Mouse (Mus musculus) ES-E14 (cell line): ENCODE measurements around the gene Plxna2. TPM values are rescaled to one million over a fixed set of nuclear protein-coding genes. Genes with fewer than 3 reads are reported as not detected.

Experiments used
- DNase-seq: peaks from one replicate; pipeline ENCODE4 v3.0.0-alpha.2; 2013; ENCODE audit warnings: low read depth, low spot score
- H3K27ac ChIP-seq: 2 replicates; pipeline ENCODE4 v1.5.1; 2012; ENCODE audit warnings: low read depth, mild to moderate bottlenecking, low read length, moderate library complexity, mixed read lengths; ENCODE audit not compliant: poor library complexity, insufficient read depth, severe bottlenecking
- H3K36me3 ChIP-seq: 2 replicates; pipeline ENCODE4 v1.6.1; 2012; ENCODE audit warnings: mild to moderate bottlenecking, low read length, moderate library complexity, mixed read lengths; ENCODE audit not compliant: control insufficient read depth, poor library complexity, insufficient read depth, severe bottlenecking
- H3K4me1 ChIP-seq, 2 experiments: fragments of 150-350 bp in 1 of 2; sonication (generic) in 1 of 2; 2 replicates each; pipeline ENCODE4 v1.6.1; 2012; ENCODE audit warnings: low read length in 2 of 2, mild to moderate bottlenecking in 1 of 2, mixed read lengths in 1 of 2; ENCODE audit not compliant: control insufficient read depth in 2 of 2, insufficient read depth in 2 of 2, poor library complexity in 1 of 2
- H3K4me3 ChIP-seq, 2 experiments: fragments of 150-350 bp in 1 of 2; sonication (generic) in 1 of 2; 2 replicates each; pipeline ENCODE4 v1.5.1; 2012; ENCODE audit warnings: low read length in 2 of 2, low read depth in 1 of 2, mild to moderate bottlenecking in 1 of 2, mixed read lengths in 1 of 2; ENCODE audit not compliant: insufficient read depth in 1 of 2, poor library complexity in 1 of 2, severe bottlenecking in 1 of 2
- H3K9ac ChIP-seq: 2 replicates; pipeline ENCODE4 v1.6.1; 2012; ENCODE audit warnings: low read depth, mild to moderate bottlenecking, low read length, mixed read lengths; ENCODE audit not compliant: poor library complexity, insufficient read depth, severe bottlenecking
- H3K9me3 ChIP-seq: fragments of 150-350 bp; sonication (generic); 2 replicates; pipeline ENCODE4 v1.6.1; 2012; ENCODE audit warnings: low read depth, mild to moderate bottlenecking, low read length; ENCODE audit not compliant: control insufficient read depth, insufficient read depth
- CHD2 ChIP-seq: IDR thresholded peaks from 2 replicates; pipeline ENCODE4 v1.6.1; 2014; ENCODE audit warnings: mild to moderate bottlenecking, low read depth, low read length, inconsistent platforms
- HCFC1 ChIP-seq: IDR thresholded peaks from 2 replicates; pipeline ENCODE4 v1.6.1; 2012; ENCODE audit warnings: low read length, inconsistent platforms, borderline replicate concordance; ENCODE audit not compliant: insufficient read depth
- MAFK ChIP-seq: IDR thresholded peaks from 2 replicates; pipeline ENCODE4 v1.6.1; 2014; ENCODE audit warnings: mild to moderate bottlenecking, low read depth, low read length, inconsistent platforms; ENCODE audit not compliant: insufficient read depth
- ZC3H11A ChIP-seq: IDR thresholded peaks from 2 replicates; pipeline ENCODE4 v1.6.1; 2012; ENCODE audit warnings: low read depth, mild to moderate bottlenecking, inconsistent platforms, low read length, borderline replicate concordance
- ZNF384 ChIP-seq: IDR thresholded peaks from 2 replicates; pipeline ENCODE4 v1.6.1; 2012; ENCODE audit warnings: low read depth, low read length, inconsistent platforms
- in situ Hi-C, 2 experiments: fragments of 600-800 bp; cut with MboI; formaldehyde crosslinking; loops; one replicate each; pipeline ENCODE4 v1.15.1; 2025; ENCODE audit warnings: low sequenced_read_pairs in 2 of 2, inconsistent platforms in 1 of 2; ENCODE audit not compliant: unreplicated experiment in 2 of 2
- total RNA-seq: library from RNA; depleted of rRNA; stranded (reverse); fragments of 300-350 nt; gene quantifications from 2 replicates; pipeline ENCODE4 v1.2.3, GENCODE M21; 2012

Plxna2 gene
- total RNA-seq, 1 experiment: 3.9 TPM

GRCm38 (mm10) chr1:194704171-194704855 lies 86.3 kb downstream of the Plxna2 start:
- Histone ChIP-seq H3K4me1 (no peaks in the 10 kb centered on the region), H3K9me3 (no peaks in the 10 kb centered on the region), H3K27ac (no peak overlapping the region), H3K4me3 (no peak overlapping the region), H3K36me3 (no peaks in the 10 kb centered on the region), H3K9ac (no peak overlapping the region)
- TF ChIP-seq ZNF384: no peak
- TF ChIP-seq MAFK: no peak
- TF ChIP-seq CHD2: no peak
- no peak for TF ChIP-seq ZC3H11A
- no peak for TF ChIP-seq HCFC1
- in situ Hi-C loops: no loop called here
- DNase-seq: no peak

GRCm38 (mm10) chr1:194706566-194706965 lies 88.5 kb downstream of the Plxna2 start:
- TF ChIP-seq ZC3H11A (no peak), ZNF384 (no peak), CHD2 (no peak), HCFC1 (no peak), MAFK (no peak)
- DNase-seq: no peak

GRCm38 (mm10) chr1:194712373-194712772 lies 94.4 kb downstream of the Plxna2 start:
- Histone ChIP-seq H3K4me3 (no peak overlapping the region), H3K36me3 (no peaks in the 10 kb centered on the region), H3K9me3 (no peaks in the 10 kb centered on the region), H3K4me1 (no peaks in the 10 kb centered on the region), H3K27ac (no peak overlapping the region), H3K9ac (no peak overlapping the region)
- TF ChIP-seq MAFK (no peak), CHD2 (no peak), ZC3H11A (no peak), HCFC1 (no peak), ZNF384 (no peak)
- in situ Hi-C loops: no loop called here
- DNase-seq: no peak

More at GRCm38 (mm10) chr1:194706566-194706965, 88.5 kb downstream of the Plxna2 start:
- H3K9ac ChIP-seq: no peak overlapping the region
- H3K9me3 ChIP-seq: no peaks in the 10 kb centered on the region
- H3K36me3 ChIP-seq: no peaks in the 10 kb centered on the region
- no peak overlapping the region for H3K27ac ChIP-seq
- in situ Hi-C loops: no loop called here
- H3K4me1 ChIP-seq: no peaks in the 10 kb centered on the region
- no peak overlapping the region for H3K4me3 ChIP-seq

- Histone ChIP-seq H3K9me3 (no peaks in the 10 kb centered on the region), H3K4me1 (no peaks in the 10 kb centered on the region), H3K4me3 (no peak overlapping the region), H3K36me3 (no peaks in the 10 kb centered on the region), H3K27ac (no peak overlapping the region), H3K9ac (no peak overlapping the region)
- in situ Hi-C loops: no loop called here
- TF ChIP-seq ZC3H11A (no peak), ZNF384 (no peak), MAFK (no peak), CHD2 (no peak), HCFC1 (no peak)
- DNase-seq: no peak
These were observed 96.4 kb downstream of the Plxna2 start for GRCm38 (mm10) chr1:194714138-194715031.

GRCm38 (mm10) chr1:194717451-194717874 lies 99.4 kb downstream of the Plxna2 start:
- no peak for TF ChIP-seq ZC3H11A
- TF ChIP-seq HCFC1: no peak
- no peak for TF ChIP-seq CHD2
- no peak for TF ChIP-seq ZNF384
- TF ChIP-seq MAFK: no peak
- H3K4me3 ChIP-seq: no peak overlapping the region
- no peak overlapping the region for H3K27ac ChIP-seq
- DNase-seq: no peak
- H3K9ac ChIP-seq: no peak overlapping the region
- H3K4me1 ChIP-seq: no peaks in the 10 kb centered on the region
- no peaks in the 10 kb centered on the region for H3K9me3 ChIP-seq
- H3K36me3 ChIP-seq: no peaks in the 10 kb centered on the region
- in situ Hi-C loops: no loop called here
